ENCODE assay signal across 23 mouse cellular contexts in genomic region chr9:55368011-55368410, GRCm38 (mm10). TPM values are rescaled to one million over a fixed set of nuclear protein-coding genes. Genes with fewer than 3 reads are reported as not detected.
"Had no signal": no experiment of that assay in that cellular context is flagged by ENCODE, and none has a peak within 500 bp of the region (broad histone marks: within the 10 kb centered on the region; RNA-seq: fewer than 3 reads in every experiment).

No protein-coding gene starts in this region.

- H3K4me3 ChIP-seq: lung, embryonic 15.5 days; megakaryocyte, embryonic 14.5 days; midbrain, embryonic 10.5 days; midbrain, embryonic 12.5 days; myocyte; neural tube, embryonic 13.5 days; neural tube, embryonic 15.5 days had no signal

- H3K9ac ChIP-seq: lung, embryonic 15.5 days; midbrain, embryonic 12.5 days; neural tube, embryonic 13.5 days; neural tube, embryonic 15.5 days had no signal

- H3K4me2 ChIP-seq: lung, embryonic 15.5 days; midbrain, embryonic 12.5 days; neural tube, embryonic 13.5 days; neural tube, embryonic 15.5 days had no signal

- H3K36me3 ChIP-seq: lung, embryonic 15.5 days; midbrain, embryonic 10.5 days; midbrain, embryonic 12.5 days; neural tube, embryonic 13.5 days; neural tube, embryonic 15.5 days had no signal

- H3K27me3 ChIP-seq: lung, embryonic 15.5 days; midbrain, embryonic 12.5 days; neural tube, embryonic 13.5 days; neural tube, embryonic 15.5 days had no signal

- DNase-seq: lung, adult 2 months; lung, postnatal 14 days; lung, postnatal 36 days; midbrain, embryonic 14.5 days; retina, postnatal 1 day; right cerebral cortex, adult 18-20 months; right cerebral cortex, postnatal 25 days; right cerebral cortex, postnatal 4 days; spleen, adult 18-20 months; thymus, adult 18-20 months; thymus, postnatal 14 days; thymus, postnatal 36 days had no signal

- H3K4me1 ChIP-seq: lung, embryonic 15.5 days; megakaryocyte, embryonic 14.5 days; midbrain, embryonic 10.5 days; midbrain, embryonic 12.5 days; neural tube, embryonic 13.5 days; neural tube, embryonic 15.5 days had no signal

- H3K27ac ChIP-seq: lung, embryonic 15.5 days; macrophage; midbrain, embryonic 10.5 days; midbrain, embryonic 12.5 days; neural tube, embryonic 13.5 days; neural tube, embryonic 15.5 days had no signal

- H3K9me3 ChIP-seq: lung, embryonic 15.5 days; midbrain, embryonic 10.5 days; midbrain, embryonic 12.5 days; neural tube, embryonic 13.5 days; neural tube, embryonic 15.5 days had no signal

- ATAC-seq: lung, postnatal 0 days; midbrain, embryonic 16.5 days had no signal

RNA-seq across cellular contexts. Expression of gene Tmem266, which starts 41.3 kb away (rescaled TPM):
- polyA plus RNA-seq: myocyte; thymus, postnatal 0 days had no signal
